Mouse (Mus musculus): ENCODE results near the gene Rpl7a. TPM values are rescaled to one million over a fixed set of nuclear protein-coding genes. Genes with fewer than 3 reads are reported as not detected.

The Rpl7a gene
- polyA plus RNA-seq, 1 experiment from 2014 or later, result 314 TPM

GRCm38 (mm10) chr2:26936425-26936824 lies 25.9 kb downstream of the Rpl7a start:
- peaks cover 14% of the 10 kb centered on the region for H3K4me1 ChIP-seq (replicated peaks)
- 50% methylated on average over 1 of the region's 1 CpGs for WGBS
- no peaks in the 10 kb centered on the region for H3K9me3 ChIP-seq (replicated peaks)
- no peak overlapping the region for H3K9ac ChIP-seq
- no peaks in the 10 kb centered on the region for H3K27me3 ChIP-seq
- no peak overlapping the region for H3K4me3 ChIP-seq
- ATAC-seq (replicated peaks; ENCODE audit: insufficient number of reproducible peaks, insufficient read depth, low FRiP score, low read depth), result no peak
- no peaks in the 10 kb centered on the region for H3K36me3 ChIP-seq
- no peak overlapping the region for H3K27ac ChIP-seq
- no peak overlapping the region for H3K4me2 ChIP-seq

- H3K4me2 ChIP-seq, result no peak overlapping the region
- H3K27ac ChIP-seq, result no peak overlapping the region
- no peak overlapping the region for H3K9ac ChIP-seq
- H3K4me1 ChIP-seq (replicated peaks), result no peaks in the 10 kb centered on the region
- no peaks in the 10 kb centered on the region for H3K27me3 ChIP-seq
- H3K36me3 ChIP-seq, result no peaks in the 10 kb centered on the region
- H3K9me3 ChIP-seq (replicated peaks), result no peaks in the 10 kb centered on the region
- no peak overlapping the region for H3K4me3 ChIP-seq
- no peak for ATAC-seq (replicated peaks; ENCODE audit: insufficient number of reproducible peaks, insufficient read depth, low FRiP score, low read depth)
- 40% methylated on average over 5 of the region's 5 CpGs for WGBS
Observed at GRCm38 (mm10) chr2:26941539-26941938, 31.0 kb downstream of the Rpl7a start.

GRCm38 (mm10) chr2:26943253-26943652 lies 32.7 kb downstream of the Rpl7a start:
- no peaks in the 10 kb centered on the region for H3K4me1 ChIP-seq (replicated peaks)
- no peak overlapping the region for H3K4me3 ChIP-seq
- no peaks in the 10 kb centered on the region for H3K27me3 ChIP-seq
- no peak overlapping the region for H3K9ac ChIP-seq
- H3K27ac ChIP-seq, result no peak overlapping the region
- H3K9me3 ChIP-seq (replicated peaks), result no peaks in the 10 kb centered on the region
- no peak overlapping the region for H3K4me2 ChIP-seq
- ATAC-seq (replicated peaks; ENCODE audit: insufficient number of reproducible peaks, insufficient read depth, low FRiP score, low read depth), result no peak
- 83% methylated on average over 3 of the region's 3 CpGs for WGBS
- no peaks in the 10 kb centered on the region for H3K36me3 ChIP-seq

- H3K4me3 ChIP-seq, result no peak overlapping the region
- 84% methylated on average over 2 of the region's 2 CpGs for WGBS
- H3K27ac ChIP-seq, result no peak overlapping the region
- no peak for ATAC-seq (replicated peaks; ENCODE audit: insufficient number of reproducible peaks, insufficient read depth, low FRiP score, low read depth)
- no peak overlapping the region for H3K9ac ChIP-seq
- no peaks in the 10 kb centered on the region for H3K9me3 ChIP-seq (replicated peaks)
- H3K27me3 ChIP-seq, result no peaks in the 10 kb centered on the region
- no peak overlapping the region for H3K4me2 ChIP-seq
- no peaks in the 10 kb centered on the region for H3K4me1 ChIP-seq (replicated peaks)
- peaks cover 41% of the 10 kb centered on the region for H3K36me3 ChIP-seq
Observed at GRCm38 (mm10) chr2:26950411-26950810, 39.8 kb downstream of the Rpl7a start.

GRCm38 (mm10) chr2:26951346-26951905 lies 40.9 kb downstream of the Rpl7a start:
- H3K9me3 ChIP-seq (replicated peaks), result no peaks in the 10 kb centered on the region
- no peak overlapping the region for H3K27ac ChIP-seq
- H3K36me3 ChIP-seq, result peaks cover 51% of the 10 kb centered on the region
- no peaks in the 10 kb centered on the region for H3K27me3 ChIP-seq
- no peak overlapping the region for H3K9ac ChIP-seq
- WGBS, result 88% methylated on average over 8 of the region's 8 CpGs
- ATAC-seq (replicated peaks; ENCODE audit: insufficient number of reproducible peaks, insufficient read depth, low FRiP score, low read depth), result no peak
- H3K4me3 ChIP-seq, result no peak overlapping the region
- no peak overlapping the region for H3K4me2 ChIP-seq
- H3K4me1 ChIP-seq (replicated peaks), result no peaks in the 10 kb centered on the region

- Histone ChIP-seq H3K27ac (no peak overlapping the region), H3K9ac (no peak overlapping the region), H3K9me3 (replicated peaks) (no peaks in the 10 kb centered on the region), H3K4me1 (replicated peaks) (no peaks in the 10 kb centered on the region), H3K4me2 (no peak overlapping the region), H3K4me3 (no peak overlapping the region), H3K36me3 (peaks cover 58% of the 10 kb centered on the region), H3K27me3 (no peaks in the 10 kb centered on the region)
- no peak for ATAC-seq (replicated peaks; ENCODE audit: insufficient number of reproducible peaks, insufficient read depth, low FRiP score, low read depth)
- 92% methylated on average over 4 of the region's 4 CpGs for WGBS
Observed at GRCm38 (mm10) chr2:26952193-26952592, 41.6 kb downstream of the Rpl7a start.

- Histone ChIP-seq H3K27me3 (no peaks in the 10 kb centered on the region), H3K9me3 (replicated peaks) (no peaks in the 10 kb centered on the region), H3K4me3 (no peak overlapping the region), H3K4me2 (no peak overlapping the region), H3K36me3 (peaks cover 65% of the 10 kb centered on the region), H3K4me1 (replicated peaks) (no peaks in the 10 kb centered on the region), H3K27ac (no peak overlapping the region), H3K9ac (no peak overlapping the region)
- WGBS, result 82% methylated on average over 8 of the region's 8 CpGs
- no peak for ATAC-seq (replicated peaks; ENCODE audit: insufficient number of reproducible peaks, insufficient read depth, low FRiP score, low read depth)
Observed at GRCm38 (mm10) chr2:26952866-26953265, 42.3 kb downstream of the Rpl7a start.

GRCm38 (mm10) chr2:26954735-26955395 lies 44.3 kb downstream of the Rpl7a start:
- H3K36me3 ChIP-seq, result peaks cover 79% of the 10 kb centered on the region
- no peak overlapping the region for H3K4me2 ChIP-seq
- no peak for ATAC-seq (replicated peaks; ENCODE audit: insufficient number of reproducible peaks, insufficient read depth, low FRiP score, low read depth)
- H3K4me3 ChIP-seq, result no peak overlapping the region
- H3K9ac ChIP-seq, result no peak overlapping the region
- no peaks in the 10 kb centered on the region for H3K4me1 ChIP-seq (replicated peaks)
- 90% methylated on average over 2 of the region's 2 CpGs for WGBS
- H3K27ac ChIP-seq, result no peak overlapping the region
- no peaks in the 10 kb centered on the region for H3K9me3 ChIP-seq (replicated peaks)
- H3K27me3 ChIP-seq, result no peaks in the 10 kb centered on the region

- no peak overlapping the region for H3K4me3 ChIP-seq
- H3K27me3 ChIP-seq, result no peaks in the 10 kb centered on the region
- no peak overlapping the region for H3K27ac ChIP-seq
- no peak overlapping the region for H3K4me2 ChIP-seq
- H3K4me1 ChIP-seq (replicated peaks), result peaks cover 6% of the 10 kb centered on the region
- peaks cover 81% of the 10 kb centered on the region for H3K36me3 ChIP-seq
- no peak for ATAC-seq (replicated peaks; ENCODE audit: insufficient number of reproducible peaks, insufficient read depth, low FRiP score, low read depth)
- H3K9ac ChIP-seq, result no peak overlapping the region
- no peaks in the 10 kb centered on the region for H3K9me3 ChIP-seq (replicated peaks)
- WGBS, result 93% methylated on average over 12 of the region's 12 CpGs
Observed at GRCm38 (mm10) chr2:26956811-26957487, 46.4 kb downstream of the Rpl7a start.

GRCm38 (mm10) chr2:26957488-26957859 lies 46.9 kb downstream of the Rpl7a start:
- Histone ChIP-seq H3K4me1 (replicated peaks) (peaks cover 9% of the 10 kb centered on the region), H3K4me2 (no peak overlapping the region), H3K4me3 (no peak overlapping the region), H3K9ac (no peak overlapping the region), H3K27me3 (no peaks in the 10 kb centered on the region), H3K27ac (no peak overlapping the region), H3K36me3 (peaks cover 79% of the 10 kb centered on the region), H3K9me3 (replicated peaks) (no peaks in the 10 kb centered on the region)
- ATAC-seq (replicated peaks; ENCODE audit: insufficient number of reproducible peaks, insufficient read depth, low FRiP score, low read depth), result no peak
- 93% methylated on average over 2 of the region's 2 CpGs for WGBS

GRCm38 (mm10) chr2:26960756-26961155 lies 50.2 kb downstream of the Rpl7a start:
- Histone ChIP-seq H3K4me3 (no peak overlapping the region), H3K4me1 (replicated peaks) (peaks cover 24% of the 10 kb centered on the region), H3K27ac (no peak overlapping the region), H3K36me3 (peaks cover 49% of the 10 kb centered on the region), H3K9me3 (replicated peaks) (no peaks in the 10 kb centered on the region), H3K9ac (no peak overlapping the region), H3K27me3 (no peaks in the 10 kb centered on the region), H3K4me2 (no peak overlapping the region)
- no peak for ATAC-seq (replicated peaks; ENCODE audit: insufficient number of reproducible peaks, insufficient read depth, low FRiP score, low read depth)
- WGBS, result 69% methylated on average over 4 of the region's 4 CpGs

Data from heart, embryonic 15.5 days (tissue).